Mouse (Mus musculus) left cerebral cortex, adult 9 months (tissue): Measurements from ENCODE around the gene Il6st.

ENCODE experiments used
- DNase-seq, 2 experiments: peaks; one replicate each; pipeline ENCODE4 v3.0.0; 2022; ENCODE audit warnings: low spot score in 2 of 2

The Il6st gene

GRCm38 (mm10) chr13:112482525-112482924, 18.7 kb downstream of the Il6st start:
- DNase-seq, result no peak

DNA sequence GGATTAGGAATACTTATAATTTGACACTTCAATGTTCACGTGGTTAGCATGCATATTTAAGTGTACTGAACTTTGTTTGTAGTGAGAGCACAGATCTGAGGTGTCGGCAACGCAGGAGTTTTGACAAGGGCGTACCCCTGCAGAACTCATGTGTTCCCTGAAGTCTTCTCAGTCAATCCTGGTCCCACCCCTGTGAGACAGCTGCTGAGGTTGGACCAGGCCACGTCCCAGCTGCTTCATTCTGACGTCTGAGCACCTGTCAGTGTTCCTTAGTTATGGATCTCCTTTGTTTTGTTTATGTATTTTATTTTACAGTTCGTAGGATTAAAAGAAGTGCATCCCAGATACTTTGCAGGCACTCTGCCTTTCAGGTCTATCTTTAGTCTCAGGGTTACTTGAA, 19.1 kb downstream of the Il6st start:
- no peak for DNase-seq

DNA sequence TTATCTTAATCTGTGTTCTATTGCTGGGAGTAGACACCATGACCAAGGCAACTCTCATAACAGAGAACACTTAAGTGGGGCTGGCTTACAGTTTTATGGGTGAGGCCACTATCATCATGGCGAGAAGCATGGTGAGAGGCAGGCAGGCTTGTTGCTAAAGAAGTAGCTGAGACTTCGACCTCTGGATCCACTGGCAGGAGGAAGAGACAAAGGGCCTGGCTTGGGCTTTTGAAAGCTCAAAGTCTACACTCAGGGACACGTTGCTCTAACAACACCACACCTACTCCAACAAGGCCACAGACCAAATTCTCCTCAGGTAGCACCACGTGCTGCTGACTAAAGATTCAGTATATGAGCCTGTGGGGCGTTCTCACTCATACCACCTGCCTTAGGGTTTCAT, 22.4 kb downstream of the Il6st start:
- no peak for DNase-seq

GRCm38 (mm10) chr13:112486676-112487075, 22.8 kb downstream of the Il6st start:
- DNase-seq, result no peak

DNA sequence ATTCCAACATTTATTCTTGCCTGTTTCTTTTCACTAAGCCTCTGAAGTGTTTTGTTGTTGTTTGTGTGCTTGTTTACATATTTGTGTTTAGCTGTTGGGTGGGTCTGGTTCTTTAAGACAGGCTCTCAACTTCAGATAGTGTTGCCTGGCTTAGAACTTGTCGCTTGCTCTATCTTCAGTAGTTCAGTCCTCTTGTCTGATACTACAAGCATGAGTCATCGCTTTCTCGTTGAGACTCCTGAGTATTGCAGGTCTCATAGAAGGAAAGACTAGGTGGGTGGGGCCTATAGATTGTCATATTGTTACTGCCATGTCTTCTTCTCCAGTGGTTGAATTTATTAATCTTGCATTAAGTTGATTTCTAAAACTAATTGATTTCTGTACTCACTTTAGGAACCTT, 26.2 kb downstream of the Il6st start:
- DNase-seq, result no peak

- no peak for DNase-seq
Measured at GRCm38 (mm10) chr13:112491636-112492284, 27.9 kb downstream of the Il6st start.

- DNase-seq, result no peak
Measured at GRCm38 (mm10) chr13:112492285-112492678, 28.4 kb downstream of the Il6st start.

GRCm38 (mm10) chr13:112494590-112494989, 30.7 kb downstream of the Il6st start:
- no peak for DNase-seq

DNA sequence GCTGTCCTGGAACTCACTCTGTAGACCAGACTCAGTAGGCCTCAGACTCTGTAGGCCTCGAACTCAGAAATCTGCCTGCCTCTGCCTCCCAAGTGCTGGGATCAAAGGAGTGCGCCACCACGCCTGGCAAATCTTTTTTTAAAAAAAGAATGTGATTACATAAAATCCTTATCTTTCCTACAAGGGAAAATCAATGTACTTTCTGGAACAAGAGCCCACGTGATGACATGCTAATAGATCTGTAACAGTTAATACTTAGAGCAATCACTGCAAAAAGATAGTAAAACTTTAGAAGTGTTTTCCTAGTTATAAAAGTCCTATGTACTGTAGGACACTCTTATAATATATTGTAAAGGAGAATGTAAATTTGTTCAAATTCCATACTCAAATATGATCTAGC, 36.2 kb downstream of the Il6st start:
- no peak for DNase-seq

DNA sequence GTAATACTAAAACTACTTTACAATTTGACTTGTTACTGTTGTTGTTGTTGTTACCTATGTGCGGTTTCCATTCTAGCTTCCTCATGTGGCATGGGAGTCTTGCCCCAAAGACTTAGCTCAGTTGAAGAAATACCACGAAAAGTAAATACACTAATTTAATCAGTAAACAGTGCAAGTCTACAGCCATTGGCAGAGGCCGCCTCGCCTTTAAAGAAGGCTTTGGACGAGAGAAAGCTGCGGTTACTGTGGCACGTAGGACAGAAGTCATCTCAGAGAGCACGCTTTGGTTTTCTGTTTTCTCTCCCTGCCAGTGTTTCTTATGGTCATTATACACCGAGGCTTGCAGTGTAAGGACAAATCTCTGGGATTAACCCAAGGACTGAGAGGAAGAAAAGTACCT, 36.6 kb downstream of the Il6st start:
- no peak for DNase-seq

GRCm38 (mm10) chr13:112503846-112504245, 40.0 kb downstream of the Il6st start:
- DNase-seq, result no peak

DNA sequence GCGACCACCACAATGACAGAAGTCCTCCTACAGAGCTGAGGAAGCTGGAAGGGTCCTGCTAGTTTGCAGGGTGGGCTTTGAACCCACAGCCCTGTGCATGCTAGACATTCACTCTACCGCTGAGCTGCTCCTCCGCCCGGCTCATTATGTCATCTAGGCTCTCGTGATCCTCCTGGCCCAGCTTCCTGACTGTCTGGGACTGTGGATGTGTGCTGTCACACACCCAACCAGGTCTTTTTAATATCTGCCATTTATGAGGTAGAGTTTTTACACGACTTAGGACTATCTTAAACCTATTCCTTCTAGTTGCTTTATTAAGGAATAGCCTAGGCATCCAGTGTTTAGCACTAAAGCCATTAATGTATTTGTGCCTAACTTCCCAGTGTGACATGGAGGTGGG, 41.6 kb downstream of the Il6st start:
- no peak for DNase-seq

DNA sequence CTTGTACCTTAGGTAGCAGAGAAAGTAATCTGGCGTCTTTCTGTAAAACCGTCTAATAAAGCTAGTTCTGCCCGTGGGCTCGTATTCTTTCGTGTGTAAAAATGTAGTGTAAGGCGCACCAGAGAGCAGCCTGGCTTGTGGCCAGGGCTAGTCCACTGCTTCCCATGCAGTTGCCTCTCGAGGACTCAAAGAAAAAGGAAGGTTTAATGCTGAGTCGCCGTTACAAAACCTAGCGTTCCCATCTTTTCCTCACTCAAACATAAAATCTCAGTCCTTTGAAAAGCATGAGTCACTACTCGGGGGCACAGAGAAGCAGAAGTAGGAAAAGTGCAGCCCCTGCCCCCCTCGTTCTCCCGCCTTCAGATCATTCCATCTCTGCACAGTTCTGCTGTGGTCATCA, 42.9 kb downstream of the Il6st start:
- DNase-seq, result peak in 1 of 2 experiments; percentile 13

- DNase-seq, result no peak
Measured at GRCm38 (mm10) chr13:112507691-112508090, 43.8 kb downstream of the Il6st start.

DNA sequence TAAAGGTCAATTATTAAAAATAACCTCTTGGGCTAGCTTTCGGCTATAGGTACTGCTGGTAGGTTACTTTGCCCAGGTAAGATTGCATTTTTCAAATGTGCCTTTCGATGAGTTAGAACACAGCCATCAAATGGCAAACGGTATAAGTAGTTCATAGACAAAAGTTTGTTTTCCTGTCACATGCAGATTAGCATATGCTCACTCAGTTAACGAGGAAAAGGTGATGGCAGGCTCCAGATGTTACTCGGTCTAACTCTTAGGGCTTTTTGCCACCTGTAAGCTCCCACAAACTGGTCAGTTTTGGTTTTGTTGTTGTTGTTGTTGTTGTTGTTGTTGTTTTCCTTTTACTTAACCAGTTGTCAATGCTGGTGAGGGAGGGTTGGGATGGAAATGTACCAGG, 44.6 kb downstream of the Il6st start:
- DNase-seq, result no peak

DNA sequence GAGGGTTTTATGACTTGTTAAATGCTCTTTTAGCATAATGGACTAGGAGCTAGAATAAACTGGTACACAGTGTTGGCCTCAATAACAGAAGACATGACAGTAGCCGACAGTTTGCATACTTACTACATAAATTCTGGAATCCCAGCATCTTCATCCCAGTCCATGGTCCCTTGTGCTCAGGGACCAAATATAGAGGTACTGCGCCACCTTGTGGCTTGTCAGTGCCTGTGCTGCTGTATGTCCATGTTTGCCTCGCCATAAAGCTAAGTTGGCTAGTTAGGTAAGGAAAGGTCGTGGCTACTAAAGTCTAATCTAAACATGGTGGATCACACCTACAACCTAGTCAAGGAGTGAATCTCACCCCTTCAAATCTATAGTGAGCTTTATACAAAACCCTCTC, 45.6 kb downstream of the Il6st start:
- peak in 1 of 2 experiments; percentile 64 for DNase-seq

- DNase-seq, result no peak
Measured at GRCm38 (mm10) chr13:112510437-112511212, 46.8 kb downstream of the Il6st start.

DNA sequence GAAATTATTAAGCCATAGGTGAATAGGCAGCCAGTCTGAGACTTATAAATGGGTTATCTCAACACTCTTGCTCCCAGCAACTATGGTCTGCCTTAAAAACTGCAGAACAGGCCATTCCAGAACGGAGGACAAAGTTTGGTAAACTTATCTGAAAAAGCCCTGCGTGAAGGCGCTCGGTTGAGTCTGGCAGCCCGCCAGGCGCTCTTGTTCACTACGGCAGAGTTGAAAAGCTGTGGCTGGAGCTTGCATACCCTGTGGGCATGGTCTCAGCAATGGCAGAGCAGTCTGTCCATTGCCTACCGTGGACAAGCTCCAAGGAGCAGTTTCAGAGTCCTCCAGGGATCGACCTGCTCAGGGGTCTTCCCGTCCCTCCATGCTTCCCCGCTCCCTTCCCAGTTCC, 47.4 kb downstream of the Il6st start:
- DNase-seq, result no peak

GRCm38 (mm10) chr13:112511810-112512209, 47.9 kb downstream of the Il6st start:
- DNase-seq, result no peak

DNA sequence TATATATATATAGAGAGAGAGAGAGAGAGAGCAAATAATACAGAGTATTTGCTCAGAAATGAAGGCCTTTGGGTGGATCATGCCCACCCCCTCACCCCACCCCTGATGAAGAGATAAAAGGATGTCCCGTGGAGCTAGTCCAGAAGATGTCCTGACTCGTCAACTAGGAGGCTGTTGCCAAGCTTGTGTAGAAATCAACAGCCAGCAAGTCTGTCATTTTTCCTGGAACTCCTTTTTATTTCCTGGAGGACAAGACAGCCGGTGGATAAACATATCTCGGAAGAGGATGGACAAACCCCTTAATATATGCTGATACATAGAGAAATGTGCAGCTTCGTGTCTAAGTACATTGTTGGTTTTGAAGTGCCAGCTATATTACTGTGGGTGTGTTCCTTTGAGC, 49.0 kb downstream of the Il6st start:
- no peak for DNase-seq

GRCm38 (mm10) chr13:112514546-112514945, 50.7 kb downstream of the Il6st start:
- no peak for DNase-seq

- no peak for DNase-seq
Measured at GRCm38 (mm10) chr13:112522261-112522660, 58.4 kb downstream of the Il6st start.

- no peak for DNase-seq
Measured at GRCm38 (mm10) chr13:112522896-112523295, 59.0 kb downstream of the Il6st start.
